Mouse (Mus musculus): ENCODE measurements around the gene Esx1.

Gene Esx1

DNA sequence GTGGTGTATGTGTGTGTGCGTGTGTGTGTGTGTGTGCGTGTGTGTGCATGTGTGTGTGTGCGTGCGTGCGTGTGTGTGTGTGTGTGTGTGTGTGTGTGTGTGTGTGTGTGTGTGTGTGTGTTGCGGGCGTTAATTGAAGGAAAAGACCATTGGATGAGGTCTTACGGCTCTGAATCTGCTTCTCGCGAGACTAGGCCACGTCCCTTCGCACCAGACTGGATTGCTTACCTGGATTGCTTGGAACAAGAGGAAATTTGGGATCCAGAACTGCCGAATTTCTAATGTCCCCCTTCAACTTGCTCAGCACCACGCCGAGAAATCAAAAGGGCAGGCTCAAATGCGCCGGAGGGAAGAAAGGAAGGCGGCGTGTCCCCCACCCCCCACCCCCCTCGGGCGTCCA is at the start of gene Esx1:
Esx1 (minus strand) TSS at position 366 of the 400 bp plus-strand sequence.
- no peak for DNase-seq (ENCODE audit: low spot score in 2 of 2)

DNA sequence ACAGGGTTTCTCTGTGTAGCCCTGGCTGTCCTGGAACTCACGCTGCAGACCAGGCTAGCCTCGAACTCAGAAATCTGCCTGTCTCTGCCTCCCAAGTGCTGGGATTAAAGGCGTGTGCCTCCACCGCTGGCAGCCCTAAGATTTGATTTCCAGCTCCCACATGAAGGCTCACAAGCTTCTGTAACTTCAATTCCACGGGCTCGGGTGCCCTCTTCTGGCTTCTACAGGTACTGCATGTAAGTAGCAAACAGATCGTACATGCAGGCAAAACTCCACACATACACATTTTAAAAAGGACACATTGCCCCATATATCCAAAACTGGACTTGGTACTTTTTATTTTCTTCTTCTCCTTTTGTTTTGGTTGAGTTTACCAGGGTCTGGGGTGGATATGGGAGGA is 48.1 kb upstream of the Esx1 start:
- DNase-seq (ENCODE audit: low spot score in 2 of 2), result no peak

DNA sequence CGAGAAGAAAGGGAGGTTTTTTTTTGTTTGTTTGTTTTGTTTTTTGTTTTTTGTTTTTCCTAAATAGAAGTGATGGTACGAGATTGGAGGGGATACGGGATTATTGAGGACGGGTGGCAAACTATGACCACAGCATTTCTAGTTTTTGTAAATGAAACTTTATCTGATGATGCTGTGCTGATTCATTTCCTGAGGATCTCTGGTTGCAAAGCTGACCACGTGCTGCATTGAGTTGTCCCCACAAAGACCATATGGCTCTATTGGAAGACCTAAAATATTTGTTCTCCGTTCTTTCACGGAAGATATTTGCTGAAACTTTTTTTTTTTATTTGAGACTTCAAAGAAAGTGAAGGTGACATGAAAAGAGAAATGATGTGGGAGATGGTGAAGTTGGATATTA is 45.8 kb upstream of the Esx1 start:
- no peak for DNase-seq (ENCODE audit: low spot score in 2 of 2)

DNA sequence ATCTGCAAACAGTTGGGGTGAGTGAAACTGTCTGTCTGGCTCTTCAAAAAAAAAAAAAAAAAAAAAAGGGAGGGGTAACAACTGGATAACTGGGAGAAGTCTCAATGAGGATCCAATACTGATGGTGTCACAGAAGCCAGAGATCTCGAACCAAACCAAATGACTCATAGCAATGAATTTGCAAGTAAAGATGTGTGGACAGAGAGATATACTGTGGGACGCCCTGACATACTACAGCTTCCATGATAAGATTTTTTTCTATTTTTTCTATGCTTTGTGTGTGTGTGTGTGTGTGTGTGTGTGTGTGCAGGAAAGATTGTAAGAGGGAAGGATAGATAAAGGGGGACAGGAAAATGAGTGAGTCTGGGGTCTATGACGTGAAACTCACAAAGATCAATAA is 43.7 kb upstream of the Esx1 start:
- no peak for DNase-seq (ENCODE audit: low spot score in 2 of 2)

DNA sequence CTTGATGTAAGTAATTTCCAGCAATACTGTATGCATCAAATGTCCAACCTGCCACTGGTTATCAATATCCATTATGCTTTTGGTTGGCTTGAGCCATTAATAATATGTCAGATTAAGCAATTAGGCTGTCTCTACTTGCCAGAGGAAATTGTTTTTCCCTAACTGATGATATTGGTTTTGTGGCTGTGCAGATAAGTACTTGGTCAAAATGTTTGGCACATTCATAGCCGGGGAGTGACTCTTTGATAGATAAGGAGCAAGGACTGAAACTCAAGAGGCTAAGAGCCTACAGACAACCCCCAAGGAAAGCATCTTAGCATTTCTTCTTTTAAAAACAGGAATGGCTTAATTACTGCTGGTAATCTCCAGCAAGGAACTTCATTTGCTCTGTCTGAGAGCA is 40.8 kb upstream of the Esx1 start:
- DNase-seq (ENCODE audit: low spot score in 2 of 2), result no peak

DNA sequence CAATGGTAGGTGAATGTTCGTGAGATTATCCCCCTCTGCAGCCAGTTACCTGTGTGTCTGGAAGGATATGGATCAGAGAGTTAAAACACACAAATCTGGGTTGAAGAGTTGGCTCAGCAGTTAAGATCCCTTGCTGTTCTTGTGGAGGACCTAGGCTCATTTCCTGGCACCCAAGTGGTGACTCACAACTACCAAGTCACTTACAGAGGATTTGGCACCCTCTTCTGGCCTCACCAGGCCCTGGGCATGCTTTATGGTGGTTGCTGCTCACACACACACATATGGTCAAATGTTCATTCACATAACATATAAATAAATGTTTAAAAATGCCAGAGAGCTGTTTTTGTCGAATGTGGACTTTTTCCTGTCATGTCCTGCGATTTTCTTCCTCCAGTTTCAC is 39.1 kb upstream of the Esx1 start:
- DNase-seq (ENCODE audit: low spot score in 2 of 2), result no peak

DNA sequence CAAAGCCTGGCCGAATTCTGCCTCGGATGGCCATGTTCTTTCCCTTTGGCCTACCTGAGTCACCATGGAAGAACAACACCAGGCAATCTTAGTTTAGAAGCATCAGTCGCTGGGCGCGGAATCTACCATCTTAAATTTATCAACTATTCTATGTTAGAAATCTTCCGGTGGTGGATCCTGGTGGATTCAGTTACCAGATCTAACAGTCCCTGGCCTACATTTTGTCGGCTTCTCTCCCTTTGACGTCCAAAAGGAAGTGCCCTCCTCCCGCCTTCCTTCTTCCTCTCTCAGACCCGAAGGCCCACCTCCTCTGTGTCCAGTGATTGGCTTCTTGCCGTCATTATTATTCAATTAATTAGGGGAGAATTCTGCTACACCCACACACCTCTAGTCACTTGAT is 27.2 kb upstream of the Esx1 start:
- DNase-seq (ENCODE audit: low spot score in 2 of 2), result no peak

DNA sequence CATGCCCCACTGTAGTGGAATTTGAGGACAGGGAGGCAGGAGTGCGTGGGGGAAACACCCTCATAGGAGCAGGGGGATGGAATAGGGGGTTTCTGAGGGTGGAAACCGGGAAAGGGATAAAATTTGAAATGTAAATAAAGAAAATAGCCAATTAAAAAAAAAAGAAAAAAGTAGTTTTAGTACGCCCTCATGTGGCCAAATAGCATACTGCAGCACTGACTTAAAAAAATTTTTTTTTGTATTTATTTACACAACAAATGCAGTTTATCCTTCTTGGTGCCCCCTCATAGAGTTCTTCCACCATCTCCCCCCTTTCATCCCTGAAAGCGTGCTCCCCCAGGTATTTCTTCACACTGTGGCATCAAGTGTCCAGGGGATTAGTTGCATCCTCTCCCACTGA is 22.8 kb upstream of the Esx1 start:
- DNase-seq (ENCODE audit: low spot score in 2 of 2), result no peak

DNA sequence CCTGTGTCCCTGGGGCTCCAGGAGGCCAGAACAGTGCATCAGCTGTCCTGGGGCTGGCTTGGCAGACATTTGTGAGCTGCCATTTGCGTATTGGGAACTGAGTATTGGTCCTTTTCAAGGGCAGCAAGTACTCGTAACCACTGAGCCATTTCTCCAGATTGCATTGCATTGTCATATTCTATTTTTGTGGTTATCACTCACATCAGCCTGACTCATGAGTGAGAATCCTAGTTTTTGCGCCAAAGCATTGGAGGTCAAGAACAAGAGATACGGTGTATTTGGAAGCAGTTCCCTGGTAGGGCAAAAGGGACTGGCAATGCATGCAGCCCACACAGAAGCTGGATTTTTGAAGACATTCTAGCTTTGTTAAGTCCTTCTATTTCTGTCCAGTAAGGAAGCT is 21.8 kb upstream of the Esx1 start:
- DNase-seq (ENCODE audit: low spot score in 2 of 2), result no peak

DNA sequence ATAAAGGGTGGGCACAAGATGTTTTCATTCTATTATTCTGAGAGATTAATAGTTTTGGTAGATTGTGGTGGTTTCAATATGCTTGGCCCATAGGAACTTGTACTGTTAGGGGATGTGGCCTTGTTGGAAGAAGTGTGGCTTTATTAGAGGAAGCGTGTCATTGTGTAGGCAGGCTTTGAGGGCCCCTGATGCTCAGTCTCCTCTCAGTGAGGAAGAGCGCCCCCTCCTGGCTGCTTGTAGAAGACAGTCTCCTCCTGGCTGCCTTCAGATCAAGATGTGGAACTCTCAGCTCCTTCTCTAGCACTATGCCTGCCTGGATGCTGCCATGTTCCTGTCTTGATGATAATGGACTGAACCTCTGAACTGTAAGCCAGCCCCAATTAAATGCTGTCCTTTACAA is 20.7 kb upstream of the Esx1 start:
- peak in 1 of 2 experiments; percentile 0 for DNase-seq (ENCODE audit: low spot score in 2 of 2)

DNA sequence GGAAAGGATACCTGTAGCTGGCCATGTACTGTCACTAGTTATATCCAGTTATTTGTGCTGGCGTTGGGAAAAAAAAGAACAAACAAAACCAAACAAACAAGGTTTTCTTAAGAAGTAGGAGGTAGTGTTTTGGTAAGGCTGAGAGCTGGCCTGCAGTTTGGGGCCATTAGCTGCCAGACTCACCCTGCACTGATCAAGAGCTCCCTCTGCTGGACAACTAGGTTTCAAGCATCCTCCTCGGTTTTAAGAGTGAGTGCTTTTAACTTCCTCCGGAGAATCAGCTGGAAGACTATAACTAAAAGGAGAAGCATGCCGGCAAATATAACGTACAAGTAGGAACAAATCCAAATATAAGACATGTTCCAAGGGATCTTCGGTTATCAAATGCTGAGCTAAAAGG is 19.8 kb upstream of the Esx1 start:
- peak; percentile 23 to 33 for DNase-seq (ENCODE audit: low spot score in 2 of 2)

DNA sequence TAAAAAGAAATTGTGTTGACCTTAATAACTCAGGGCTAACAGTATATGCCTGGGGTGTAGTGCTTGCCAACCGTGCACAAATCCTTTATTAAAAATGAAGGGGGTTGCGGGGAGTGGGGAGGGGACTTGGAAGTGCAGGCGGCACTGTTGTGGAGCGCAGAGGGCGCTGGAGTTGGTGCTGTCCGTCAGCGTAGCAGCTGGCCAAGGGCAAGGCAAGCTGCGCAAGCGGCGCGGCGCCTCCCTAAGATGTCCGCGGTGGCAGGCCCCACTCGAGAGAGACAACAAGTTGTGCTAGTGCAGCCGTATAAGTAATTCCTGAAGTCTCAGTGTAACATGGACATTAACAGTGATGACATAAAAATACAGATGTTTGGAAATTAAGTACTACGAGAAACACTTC is 5.7 kb upstream of the Esx1 start:
- DNase-seq (ENCODE audit: low spot score in 2 of 2), result no peak

DNA sequence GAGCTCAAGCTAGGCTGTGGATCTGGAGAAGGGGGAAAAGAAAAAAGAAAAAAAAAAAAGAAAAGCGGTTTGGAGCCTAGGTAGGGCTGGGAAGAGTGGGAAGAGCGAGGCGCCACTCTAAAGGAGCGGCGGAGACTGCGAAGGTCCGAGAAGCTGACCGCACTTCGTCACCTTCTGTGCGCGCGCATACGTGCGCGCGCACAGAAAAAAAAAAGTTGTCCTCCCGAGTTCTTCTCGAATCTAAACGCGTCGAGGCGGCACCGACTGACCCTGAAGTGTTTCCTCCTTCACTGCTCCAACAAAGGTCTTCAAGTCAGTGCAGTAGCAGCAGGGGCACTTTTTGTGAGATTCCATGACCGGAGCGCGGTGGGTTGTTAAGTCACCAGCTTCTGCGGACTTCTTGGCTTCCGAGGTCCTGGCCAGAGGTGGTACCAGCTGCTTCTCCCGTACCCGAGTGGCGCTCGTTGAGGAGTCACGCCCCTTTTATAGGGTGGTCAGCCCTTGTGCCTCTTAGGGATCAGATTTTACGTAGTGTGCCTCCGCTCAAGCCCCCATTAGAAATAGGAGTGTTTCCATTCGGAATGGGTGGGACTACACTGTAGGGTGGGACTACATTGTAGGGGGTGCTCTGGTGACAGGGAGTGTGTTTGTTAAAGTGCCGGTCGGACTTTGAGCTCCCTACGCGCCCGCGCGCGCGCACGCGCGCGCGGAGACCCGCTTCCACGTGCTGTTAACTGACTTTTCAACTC is 2.0 kb downstream of the Esx1 start:
- no peak for DNase-seq (ENCODE audit: low spot score in 2 of 2)

DNA sequence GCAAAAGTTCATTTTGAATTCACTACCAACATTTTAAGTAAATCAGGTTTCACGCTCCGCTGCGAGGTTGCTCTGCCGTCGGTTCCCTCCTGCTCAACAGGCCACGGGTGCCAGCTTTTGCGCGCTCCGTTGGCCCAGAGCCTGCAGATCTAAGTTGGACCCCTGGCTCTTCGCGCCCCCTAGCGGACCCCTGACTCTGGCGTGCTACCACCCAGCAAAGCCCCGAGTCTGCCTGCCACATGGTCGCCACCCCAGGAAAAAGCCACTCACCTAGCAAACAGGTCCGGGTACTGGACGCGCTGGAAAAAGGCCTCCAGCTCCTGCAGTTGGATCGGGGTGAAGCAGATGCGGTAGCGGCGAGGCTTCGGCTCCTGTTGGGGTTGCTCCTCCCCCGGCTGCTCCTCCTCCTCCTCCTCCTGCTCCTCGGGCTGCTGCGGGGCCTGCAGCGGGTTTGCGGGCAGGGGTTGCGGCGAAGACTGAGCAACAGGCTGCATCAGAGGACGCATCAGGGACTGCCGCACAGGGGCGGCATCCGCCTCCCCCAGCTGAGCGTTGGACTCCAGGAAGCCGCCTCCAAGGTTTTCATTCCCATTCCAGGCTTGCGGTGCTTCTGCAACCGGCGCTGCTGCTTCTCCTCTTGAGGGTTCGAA is 3.7 kb downstream of the Esx1 start:
- DNase-seq (ENCODE audit: low spot score in 2 of 2), result peak in 1 of 2 experiments; percentile 28

DNA sequence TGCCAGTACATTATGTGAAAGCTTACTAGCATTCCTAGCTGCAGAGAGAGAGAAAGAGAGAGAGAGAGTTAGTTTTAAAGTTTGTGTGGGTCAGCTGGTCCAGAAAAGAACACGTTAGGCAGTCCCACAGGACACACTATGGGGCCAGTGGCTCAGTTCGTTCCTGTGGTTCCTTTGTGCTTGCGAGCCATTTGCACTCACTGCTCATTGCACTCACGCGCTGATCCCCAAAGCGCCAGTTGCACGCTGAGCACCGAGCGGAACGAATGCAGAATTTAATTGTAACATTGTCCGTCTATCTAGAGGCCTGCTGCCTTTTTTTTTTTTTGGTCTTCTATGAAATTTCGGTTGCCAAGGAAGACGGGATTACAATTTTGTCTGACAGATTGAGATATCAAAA is 15.4 kb downstream of the Esx1 start:
- DNase-seq (ENCODE audit: low spot score in 2 of 2), result no peak

DNA sequence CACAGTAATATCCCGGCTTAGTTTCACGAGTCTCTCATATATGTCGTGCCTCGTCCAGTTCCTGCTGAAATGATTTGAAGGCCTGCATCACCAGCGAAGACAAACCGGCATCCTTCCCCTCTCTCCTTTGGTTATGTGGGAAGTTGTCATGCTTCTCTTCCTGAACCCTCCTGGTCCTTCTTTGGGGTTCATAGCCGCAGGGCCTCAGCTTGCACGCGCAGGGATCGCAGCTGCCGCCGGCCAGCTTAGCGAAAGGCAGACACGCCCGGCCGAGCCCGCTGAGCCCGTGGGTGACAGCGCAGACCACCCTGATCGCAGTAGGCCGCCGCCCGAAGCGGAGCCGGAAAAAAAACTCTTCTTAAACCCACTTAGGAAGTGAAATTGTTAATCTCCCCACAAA is 17.4 kb downstream of the Esx1 start:
- no peak for DNase-seq (ENCODE audit: low spot score in 2 of 2)
